Mouse (Mus musculus) CH12.LX (cell line): ENCODE data around the gene Ubap2l.

Experiments used
- E2F4 ChIP-seq: IDR thresholded peaks from 2 replicates; pipeline ENCODE4 v1.6.1; 2011; ENCODE audit warnings: low read depth, low read length, improper control_type of control experiment; ENCODE audit not compliant: insufficient replicate concordance
- JUN ChIP-seq: IDR thresholded peaks from 2 replicates; pipeline ENCODE4 v1.6.1; 2011; ENCODE audit warnings: low read depth, mild to moderate bottlenecking, low read length, improper control_type of control experiment, moderate library complexity; ENCODE audit not compliant: insufficient read depth
- KAT2A ChIP-seq: IDR thresholded peaks from 2 replicates; pipeline ENCODE4 v1.6.1; 2012; ENCODE audit warnings: low read length, improper control_type of control experiment, inconsistent platforms; ENCODE audit not compliant: insufficient replicate concordance
- MYC ChIP-seq: IDR thresholded peaks from 2 replicates; pipeline ENCODE4 v1.6.1; 2011; ENCODE audit warnings: low read depth, mild to moderate bottlenecking, improper control_type of control experiment, low read length
- RCOR1 ChIP-seq: conservative IDR thresholded peaks from 2 replicates; pipeline ENCODE4 v1.6.1; 2012; ENCODE audit warnings: low read depth, mild to moderate bottlenecking, inconsistent platforms, low read length, improper control_type of control experiment

- no peak for TF ChIP-seq JUN
- no peak for TF ChIP-seq KAT2A
- no peak for TF ChIP-seq RCOR1
- no peak for TF ChIP-seq E2F4
- no peak for TF ChIP-seq MYC
Measured at GRCm38 (mm10) chr3:89968509-89968908, 83.9 kb downstream of the Ubap2l start.
